In genomic region chr2:13129859-13130258, GRCm38 (mm10) we compare ENCODE assay signal across 12 mouse cellular contexts.
A peak's percentile ranks its signal among the peaks of the same experiment; 100 is the strongest.
DNase-seq lines count a peak whose midpoint lies in the region; ATAC-seq lines count a peak whose summit lies in the region.
"Had no signal": no experiment of that assay in that cellular context is flagged by ENCODE, and none has a peak within 500 bp of the region (broad histone marks: within the 10 kb centered on the region; RNA-seq: fewer than 3 reads in every experiment).

No protein-coding gene starts in this region.

- H3K27ac ChIP-seq in hindbrain, embryonic 10.5 days = peak overlapping the region; percentile 62
- H3K27ac ChIP-seq in midbrain, embryonic 14.5 days (replicated peaks; ENCODE audit: low read depth, low read length) = no peak overlapping the region
- no peak overlapping the region for H3K27ac ChIP-seq in liver, embryonic 12.5 days
- H3K27ac ChIP-seq: liver, embryonic 13.5 days had no signal

- H3K9me3 ChIP-seq in hindbrain, embryonic 10.5 days = no peaks in the 10 kb centered on the region
- no peaks in the 10 kb centered on the region for H3K9me3 ChIP-seq in midbrain, embryonic 14.5 days (ENCODE audit: control insufficient read depth, low read length)
- no peaks in the 10 kb centered on the region for H3K9me3 ChIP-seq in liver, embryonic 12.5 days (replicated peaks)
- H3K9me3 ChIP-seq: liver, embryonic 13.5 days had no signal

- DNase-seq in CD4-positive, CD25-positive, alpha-beta regulatory T cell, adult 2 months (ENCODE audit: low read depth, low spot score) = peak; percentile 62
- DNase-seq in hindbrain, embryonic 10.5 days (ENCODE audit: low spot score) = peak; percentile 23
- DNase-seq in midbrain, embryonic 14.5 days = peak; percentile 26
- DNase-seq in testis, postnatal 14 days (ENCODE audit: low spot score) = no peak
- DNase-seq in layer of hippocampus, adult 18-20 months (ENCODE audit: low spot score in 2 of 2) = no peak
- DNase-seq: cerebellum, adult 9-10 months; heart, postnatal 14 days; kidney, postnatal 14 days; liver, embryonic 13.5 days; thymus, adult 2 months had no signal

- WGBS in hindbrain, embryonic 10.5 days = 33% methylated on average over 10 of the region's 10 CpGs
- 30% methylated on average over 10 of the region's 10 CpGs for WGBS in midbrain, embryonic 14.5 days
- WGBS in liver, embryonic 12.5 days (ENCODE audit: insufficient replicate concordance) = 76% methylated on average over 10 of the region's 10 CpGs

- ATAC-seq in activated CD4-positive, CD25-positive, alpha-beta regulatory T cell, adult 4 months = peak; percentile 22
- peak; percentile 47 for ATAC-seq in midbrain, embryonic 14.5 days (ENCODE audit: low FRiP score, low TSS enrichment)
- ATAC-seq in liver, embryonic 12.5 days = no peak

- H3K27me3 ChIP-seq in hindbrain, embryonic 10.5 days (ENCODE audit: insufficient read depth, poor library complexity, severe bottlenecking) = no peaks in the 10 kb centered on the region
- H3K27me3 ChIP-seq in midbrain, embryonic 14.5 days (ENCODE audit: control insufficient read depth, insufficient read depth, low read length) = no peaks in the 10 kb centered on the region
- no peaks in the 10 kb centered on the region for H3K27me3 ChIP-seq in liver, embryonic 12.5 days (replicated peaks)
- H3K27me3 ChIP-seq: liver, embryonic 13.5 days had no signal

- H3K9ac ChIP-seq in midbrain, embryonic 14.5 days (replicated peaks; ENCODE audit: low read length) = 0 out of 2 replicates have a peak overlapping the region, but pooled peaks have one; percentile 18
- no peak overlapping the region for H3K9ac ChIP-seq in liver, embryonic 12.5 days
- H3K9ac ChIP-seq: liver, embryonic 13.5 days had no signal

- H3K4me3 ChIP-seq in hindbrain, embryonic 10.5 days = peak overlapping the region; percentile 24; the same call in 1 of the 2 replicates
- no peak overlapping the region for H3K4me3 ChIP-seq in midbrain, embryonic 14.5 days (replicated peaks; ENCODE audit: low read depth, low read length)
- no peak overlapping the region for H3K4me3 ChIP-seq in liver, embryonic 12.5 days
- H3K4me3 ChIP-seq: liver, embryonic 13.5 days had no signal

- peaks cover 17% of the 10 kb centered on the region for H3K4me1 ChIP-seq in hindbrain, embryonic 10.5 days (replicated peaks)
- peaks cover 5% of the 10 kb centered on the region; the same call in 1 of the 2 replicates for H3K4me1 ChIP-seq in midbrain, embryonic 14.5 days (ENCODE audit: control insufficient read depth, insufficient read depth, low read length)
- no peaks in the 10 kb centered on the region for H3K4me1 ChIP-seq in liver, embryonic 12.5 days
- H3K4me1 ChIP-seq: liver, embryonic 13.5 days had no signal

- H3K36me3 ChIP-seq in hindbrain, embryonic 10.5 days = no peaks in the 10 kb centered on the region
- no peaks in the 10 kb centered on the region for H3K36me3 ChIP-seq in midbrain, embryonic 14.5 days (ENCODE audit: control insufficient read depth, insufficient read depth, low read length)
- H3K36me3 ChIP-seq in liver, embryonic 12.5 days = no peaks in the 10 kb centered on the region
- H3K36me3 ChIP-seq: liver, embryonic 13.5 days had no signal

- peak overlapping the region; percentile 46 for H3K4me2 ChIP-seq in midbrain, embryonic 14.5 days (ENCODE audit: low read length)
- no peak overlapping the region for H3K4me2 ChIP-seq in liver, embryonic 12.5 days
- H3K4me2 ChIP-seq: liver, embryonic 13.5 days had no signal

Comparison
In these comparisons a context has a peak if more than half of its experiments do, and no peak if none do; other contexts are left out.
1. DNase-seq: peak in CD4-positive, CD25-positive, alpha-beta regulatory T cell, adult 2 months (single experiment), hindbrain, embryonic 10.5 days (single experiment) and midbrain, embryonic 14.5 days (single experiment); none in testis, postnatal 14 days (single experiment) and layer of hippocampus, adult 18-20 months (0 of 2).